Mouse (Mus musculus) small intestine, adult 2 months (tissue): ENCODE data around the gene Sun1. TPM values are rescaled to one million over a fixed set of nuclear protein-coding genes. Genes with fewer than 3 reads are reported as not detected.

Experiments used
- H3K27ac ChIP-seq: fragments of 200-500 bp; 2 replicates; pipeline ENCODE4 v1.5.1; 2012; ENCODE audit warnings: low read depth, low read length, control low read depth, inconsistent platforms; ENCODE audit not compliant: insufficient read depth
- H3K27me3 ChIP-seq: fragments of 200-500 bp; 2 replicates; pipeline ENCODE4 v1.6.1; 2012; ENCODE audit warnings: mild to moderate bottlenecking, moderate library complexity, low read length, inconsistent platforms; ENCODE audit not compliant: control insufficient read depth, insufficient read depth
- H3K36me3 ChIP-seq: fragments of 200-500 bp; 2 replicates; pipeline ENCODE4 v1.6.1; 2012; ENCODE audit warnings: mild to moderate bottlenecking, low read length, control low read depth, inconsistent platforms; ENCODE audit not compliant: control insufficient read depth, insufficient read depth
- H3K4me1 ChIP-seq: fragments of 200-500 bp; 2 replicates; pipeline ENCODE4 v1.6.1; 2012; ENCODE audit warnings: low read length, inconsistent platforms, mixed read lengths; ENCODE audit not compliant: control insufficient read depth, insufficient read depth, insufficient read length
- H3K4me3 ChIP-seq: fragments of 200-500 bp; 2 replicates; pipeline ENCODE4 v1.5.1; 2012; ENCODE audit warnings: low read depth, mild to moderate bottlenecking, control low read depth, inconsistent platforms, low read length, moderate library complexity
- CTCF ChIP-seq: fragments of 200-500 bp; IDR thresholded peaks from 2 replicates; pipeline ENCODE4 v1.5.1; 2012; ENCODE audit warnings: low read depth, mild to moderate bottlenecking, control low read depth, inconsistent platforms, low read length, moderate library complexity, mixed read lengths; ENCODE audit not compliant: insufficient replicate concordance, insufficient read length; ENCODE audit errors: extremely low read depth
- POLR2A ChIP-seq: fragments of 200-500 bp; IDR thresholded peaks from 2 replicates; pipeline ENCODE4 v1.6.1; 2012; ENCODE audit warnings: low read depth, mild to moderate bottlenecking, control low read depth, inconsistent platforms, low read length, moderate library complexity
- WGBS: fragments of 180-500 bp; shearing (Covaris S2); methylation state at CpG from one replicate; pipeline ENCODE4 v1.1.7; 2018; 5-methylcytosine and 5-hydroxymethylcytosine counted together
- polyA plus RNA-seq: library from polyadenylated mRNA; depleted of rRNA; stranded (reverse); fragments of >200 nt; gene quantifications from 2 replicates; pipeline ENCODE4 v1.2.3, GENCODE M21; 2012

Gene Sun1
- polyA plus RNA-seq, 1 experiment, result 27.5 TPM

DNA sequence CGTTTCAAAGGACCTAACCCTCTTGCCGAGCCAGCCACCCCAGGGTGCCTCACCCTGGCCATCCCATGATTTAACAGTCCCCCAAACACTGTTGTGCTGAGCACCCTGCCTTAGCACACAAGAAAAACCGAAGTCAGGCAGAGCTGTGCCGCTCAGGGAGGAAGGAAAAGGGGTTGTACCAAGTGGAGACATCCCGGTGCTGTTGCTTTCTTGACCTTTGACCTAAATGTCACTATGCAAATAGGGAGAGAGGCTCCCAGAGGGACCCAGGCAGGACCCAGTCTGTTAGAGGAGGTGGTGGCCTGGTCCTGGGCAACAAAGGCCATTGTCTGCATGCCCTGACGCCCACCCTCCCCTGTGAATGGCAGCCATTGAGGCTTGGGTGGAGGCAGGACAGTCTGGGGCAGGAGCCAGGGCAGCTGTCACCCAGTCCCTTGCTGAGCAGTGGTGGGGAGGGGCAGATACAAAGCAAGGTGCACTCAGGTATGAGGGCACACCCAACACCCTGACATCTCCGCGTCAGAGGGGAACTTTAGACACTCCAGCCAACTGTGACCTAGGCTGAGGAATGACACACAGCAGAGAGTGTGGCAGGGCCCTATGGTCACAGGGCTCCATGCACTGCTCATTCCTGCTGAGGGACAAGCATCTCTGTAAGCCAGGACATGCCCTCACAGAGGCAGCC, 85.1 kb downstream of the Sun1 start:
- no peak for TF ChIP-seq POLR2A
- no peak for TF ChIP-seq CTCF
- Histone ChIP-seq H3K27me3 (no peaks in the 10 kb centered on the region), H3K4me3 (no peak overlapping the region), H3K36me3 (peaks cover 16% of the 10 kb centered on the region), H3K4me1 (peaks cover 41% of the 10 kb centered on the region), H3K27ac (peak overlapping the region; percentile 90)
- 28% methylated on average over 8 of the region's 8 CpGs for WGBS

DNA sequence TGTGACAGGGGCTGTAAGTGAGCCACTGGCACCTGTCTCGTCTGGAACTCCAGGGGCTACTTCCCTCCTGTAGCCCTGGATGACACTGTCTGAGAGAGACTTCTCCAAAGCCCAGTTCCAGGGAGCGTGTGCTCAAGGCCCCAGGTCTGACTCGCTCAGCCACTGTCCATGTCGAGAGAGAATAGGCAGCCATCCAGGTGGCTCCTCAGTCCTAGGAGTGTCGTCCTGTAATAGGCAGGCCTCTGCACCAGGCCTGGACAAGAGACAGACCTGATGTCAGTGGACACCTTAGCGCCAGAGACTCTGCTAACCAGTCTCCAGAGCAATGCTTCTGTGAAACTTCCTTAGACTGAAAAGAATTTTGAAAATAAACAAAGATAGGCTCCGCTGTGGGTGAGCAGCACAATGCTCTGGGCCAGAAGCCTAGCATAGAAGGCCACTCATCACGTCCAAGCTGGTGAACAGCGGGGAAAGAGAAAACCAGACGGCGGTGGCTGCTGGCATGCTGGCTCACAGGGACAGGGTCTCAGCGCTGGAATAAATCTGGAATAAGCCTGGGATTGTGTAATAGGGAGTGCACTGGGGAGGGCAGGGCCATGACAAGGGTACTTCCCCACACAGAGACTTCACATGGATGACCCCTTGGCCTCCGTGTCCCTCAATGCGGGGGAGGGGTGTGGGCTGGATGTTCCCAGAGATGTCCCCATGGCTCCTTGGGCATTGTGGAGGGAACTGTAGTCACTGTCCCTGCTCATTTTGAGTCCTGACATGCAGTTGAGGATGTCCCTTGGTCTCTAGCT, 85.9 kb downstream of the Sun1 start:
- no peaks in the 10 kb centered on the region for H3K27me3 ChIP-seq
- H3K4me1 ChIP-seq, result peaks cover 41% of the 10 kb centered on the region
- peaks cover 17% of the 10 kb centered on the region for H3K36me3 ChIP-seq
- H3K27ac ChIP-seq, result peak overlapping the region; percentile 90
- WGBS, result 65% methylated on average over 14 of the region's 14 CpGs
- no peak overlapping the region for H3K4me3 ChIP-seq
- no peak for TF ChIP-seq POLR2A
- TF ChIP-seq CTCF, result no peak

DNA sequence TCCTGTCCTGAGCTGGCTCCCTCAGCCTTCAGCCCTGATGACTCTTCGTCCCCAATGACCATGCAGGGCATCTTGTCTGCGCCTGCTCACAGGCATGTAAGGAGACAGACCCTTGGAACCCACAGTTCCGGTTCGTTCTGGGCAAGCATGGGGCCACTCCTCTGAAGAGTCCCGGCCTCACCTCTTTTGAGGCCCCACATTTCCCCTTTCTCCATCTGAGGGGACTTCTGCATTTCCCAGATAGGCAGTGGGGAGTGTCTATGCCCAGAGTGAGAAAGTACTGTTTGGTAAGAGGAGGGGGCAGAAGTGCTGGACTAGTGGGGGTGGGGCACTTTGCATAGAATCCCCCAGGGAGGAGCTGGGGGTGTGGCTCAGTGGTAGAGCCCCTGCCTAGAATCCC, 86.7 kb downstream of the Sun1 start:
- peaks cover 18% of the 10 kb centered on the region for H3K36me3 ChIP-seq
- H3K4me1 ChIP-seq, result peaks cover 41% of the 10 kb centered on the region
- peak overlapping the region; percentile 90 for H3K27ac ChIP-seq
- no peak overlapping the region for H3K4me3 ChIP-seq
- 70% methylated on average over 5 of the region's 5 CpGs for WGBS
- no peak for TF ChIP-seq CTCF
- TF ChIP-seq POLR2A, result no peak
- no peaks in the 10 kb centered on the region for H3K27me3 ChIP-seq

DNA sequence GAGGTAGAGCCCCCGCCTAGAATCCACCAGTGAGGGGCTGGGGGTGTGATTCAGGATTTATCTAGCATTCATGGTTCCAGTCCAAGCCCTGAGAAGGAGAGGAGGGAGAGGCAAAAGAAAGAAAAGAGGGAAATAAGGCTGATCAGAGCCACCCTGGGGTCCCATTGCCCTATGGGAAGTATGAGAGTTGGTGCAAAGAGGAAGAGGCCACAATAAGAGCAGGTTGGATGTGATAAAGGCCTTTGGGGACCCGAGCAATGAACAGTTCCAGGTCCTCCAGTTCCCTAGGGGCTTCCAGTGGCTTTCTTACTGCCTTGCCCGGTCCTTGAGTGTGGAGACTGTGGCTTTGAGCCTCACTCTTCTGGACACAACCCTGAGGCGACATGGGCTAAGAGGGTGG, 87.3 kb downstream of the Sun1 start:
- 96% methylated on average over 4 of the region's 4 CpGs for WGBS
- Histone ChIP-seq H3K36me3 (peaks cover 23% of the 10 kb centered on the region), H3K4me1 (peaks cover 38% of the 10 kb centered on the region), H3K4me3 (no peak overlapping the region), H3K27ac (no peak overlapping the region), H3K27me3 (no peaks in the 10 kb centered on the region)
- TF ChIP-seq CTCF, result no peak
- TF ChIP-seq POLR2A, result no peak

GRCm38 (mm10) chr5:139288591-139288990, 88.2 kb downstream of the Sun1 start:
- Histone ChIP-seq H3K27ac (no peak overlapping the region), H3K27me3 (no peaks in the 10 kb centered on the region), H3K36me3 (peaks cover 28% of the 10 kb centered on the region), H3K4me3 (no peak overlapping the region), H3K4me1 (peaks cover 34% of the 10 kb centered on the region)
- no peak for TF ChIP-seq POLR2A
- TF ChIP-seq CTCF, result no peak
- WGBS, result 85% methylated on average over 4 of the region's 4 CpGs

DNA sequence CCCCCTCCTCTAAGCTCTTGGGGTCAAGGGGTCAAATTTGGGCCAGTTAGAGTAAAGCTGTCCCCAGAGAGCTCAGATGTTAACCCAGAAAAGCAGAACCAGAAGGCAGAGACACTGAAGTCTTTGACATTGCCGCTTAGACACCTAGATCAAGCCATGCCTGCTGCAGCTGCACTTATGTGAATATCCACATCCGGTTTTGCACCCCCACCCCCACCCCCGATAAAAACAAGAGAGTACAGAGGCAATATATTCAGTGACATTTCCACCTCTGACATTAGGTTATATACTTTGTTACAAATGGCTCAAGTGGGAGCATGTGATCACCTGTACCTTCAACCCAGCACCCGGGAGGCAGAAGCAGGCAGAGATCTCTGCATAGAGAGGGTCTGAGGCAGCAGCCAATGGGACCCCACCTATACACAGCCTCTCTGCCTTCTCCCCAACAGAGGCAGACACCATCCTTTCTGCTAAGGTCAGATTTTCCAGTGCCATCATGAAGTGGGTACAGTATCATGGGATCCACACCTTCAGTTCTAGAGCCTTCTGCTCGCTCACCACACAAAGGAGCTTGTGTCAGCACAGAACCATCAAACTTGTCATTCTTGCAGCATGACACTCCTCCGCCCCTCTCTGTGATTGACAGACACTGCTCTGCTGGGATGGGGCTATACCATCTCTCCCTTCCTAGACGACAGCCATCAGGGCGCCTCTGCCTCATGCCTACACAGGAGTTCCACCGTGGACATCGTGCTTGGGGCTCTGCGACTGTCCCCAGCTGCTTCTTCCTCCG, 90.2 kb downstream of the Sun1 start:
- Histone ChIP-seq H3K36me3 (peaks cover 35% of the 10 kb centered on the region), H3K4me1 (peaks cover 14% of the 10 kb centered on the region), H3K27ac (peak overlapping the region; percentile 35; the same call in 1 of the 2 replicates), H3K4me3 (no peak overlapping the region), H3K27me3 (no peaks in the 10 kb centered on the region)
- WGBS, result 80% methylated on average over 12 of the region's 12 CpGs
- TF ChIP-seq CTCF (no peak), POLR2A (no peak)
